Comparison of ENCODE assay signal across 9 mouse cellular contexts in the genomic region with DNA sequence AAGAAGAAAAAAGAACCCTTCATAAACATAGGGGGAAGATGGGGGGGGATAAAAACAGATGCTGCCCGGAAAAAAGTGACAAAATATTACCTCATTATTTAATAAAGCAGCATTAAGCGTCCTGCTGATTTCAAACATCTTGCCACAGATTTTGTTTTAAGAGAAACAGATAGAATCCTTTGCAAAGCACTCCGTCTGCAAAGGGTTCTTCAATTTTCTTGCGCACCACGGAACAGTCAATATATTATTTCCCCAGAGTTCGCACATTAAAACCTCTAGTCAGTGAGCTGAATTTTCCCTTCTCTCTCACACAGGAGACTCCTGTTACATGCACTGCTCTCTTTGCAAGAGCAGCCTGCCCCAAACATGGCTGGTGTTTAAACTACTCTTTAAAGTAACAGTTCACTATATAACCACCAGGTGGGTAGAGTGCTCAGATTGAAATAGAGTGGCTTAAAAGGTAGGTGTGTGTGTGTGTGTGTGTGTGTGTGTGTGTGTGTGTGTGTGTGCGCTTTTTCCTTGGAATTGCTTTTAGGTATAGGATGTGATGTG.
DNase-seq lines count a peak whose midpoint lies in the region; ATAC-seq and TF ChIP-seq lines count a peak whose summit lies in the region.
"Had no signal": no experiment of that assay in that cellular context is flagged by ENCODE, and none has a peak within 500 bp of the region (broad histone marks: within the 10 kb centered on the region; RNA-seq: fewer than 3 reads in every experiment).

No protein-coding gene starts in this region.

- ATAC-seq in lung, embryonic 14.5 days (ENCODE audit: insufficient read depth) = no peak
- ATAC-seq in lung, postnatal 0 days = no peak
- ATAC-seq in hindbrain, embryonic 15.5 days (ENCODE audit: low FRiP score, low read depth) = peak; percentile 27; the same call in 1 of the 2 replicates
- ATAC-seq in granulocyte monocyte progenitor cell, adult 5-6 weeks (replicated peaks; ENCODE audit: poor library complexity, severe bottlenecking) = no peak

- H3K9me3 ChIP-seq in lung, embryonic 14.5 days (ENCODE audit: low read depth, low read length) = no peaks in the 10 kb centered on the region
- no peaks in the 10 kb centered on the region for H3K9me3 ChIP-seq in lung, postnatal 0 days (ENCODE audit: low read length)
- H3K9me3 ChIP-seq in hindbrain, embryonic 15.5 days = no peaks in the 10 kb centered on the region

- H3K27me3 ChIP-seq in lung, embryonic 14.5 days (ENCODE audit: insufficient read depth, low read length) = no peaks in the 10 kb centered on the region
- no peaks in the 10 kb centered on the region for H3K27me3 ChIP-seq in lung, postnatal 0 days (replicated peaks; ENCODE audit: insufficient read depth, low read length)
- no peaks in the 10 kb centered on the region for H3K27me3 ChIP-seq in hindbrain, embryonic 15.5 days

- 60% methylated on average over 7 of the region's 7 CpGs for WGBS in lung, embryonic 14.5 days
- WGBS in lung, postnatal 0 days = 70% methylated on average over 7 of the region's 7 CpGs
- 38% methylated on average over 7 of the region's 7 CpGs for WGBS in hindbrain, embryonic 15.5 days

- H3K4me3 ChIP-seq in lung, embryonic 14.5 days (ENCODE audit: low read depth, low read length) = no peak overlapping the region
- H3K4me3 ChIP-seq in lung, postnatal 0 days (ENCODE audit: low read depth, low read length) = no peak overlapping the region
- H3K4me3 ChIP-seq in cortical plate, adult 2 months (ENCODE audit: insufficient read depth, low read length) = peak overlapping the region; percentile 48
- H3K4me3 ChIP-seq in hindbrain, embryonic 15.5 days = peak overlapping the region; percentile 45

- H3K9ac ChIP-seq in lung, embryonic 14.5 days = no peak overlapping the region
- no peak overlapping the region for H3K9ac ChIP-seq in lung, postnatal 0 days (replicated peaks; ENCODE audit: low read depth)
- peak overlapping the region; percentile 47 for H3K9ac ChIP-seq in hindbrain, embryonic 15.5 days

- H3K27ac ChIP-seq in lung, embryonic 14.5 days (ENCODE audit: low read depth) = no peak overlapping the region
- H3K27ac ChIP-seq in lung, postnatal 0 days (ENCODE audit: low read length) = no peak overlapping the region
- H3K27ac ChIP-seq in cortical plate, adult 2 months (ENCODE audit: insufficient read depth, low read length) = no peak overlapping the region
- H3K27ac ChIP-seq in hindbrain, embryonic 15.5 days (replicated peaks) = peak overlapping the region; percentile 84

- peak; percentile 15; the same call in 1 of the 2 replicates for TF ChIP-seq CTCF in lung, embryonic 14.5 days (IDR thresholded peaks at IDR 0.05; ENCODE audit: low read depth)
- TF ChIP-seq CTCF in lung, postnatal 0 days (IDR thresholded peaks at IDR 0.05) = no peak
- TF ChIP-seq CTCF in cortical plate, adult 2 months (IDR thresholded peaks at IDR 0.05; ENCODE audit: extremely low read depth, insufficient read depth, low read length) = 0 out of 2 replicates have a peak, but pooled peaks have one; percentile 7

- DNase-seq in lung, embryonic 14.5 days = no peak
- no peak for DNase-seq in lung, postnatal 0 days (ENCODE audit: low spot score)
- DNase-seq in retina, embryonic 14.5 days (ENCODE audit: low spot score) = peak; percentile 52
- DNase-seq in gastrocnemius, adult 18-20 months (ENCODE audit: low spot score) = no peak
- DNase-seq in urinary bladder, postnatal 10 days (ENCODE audit: low spot score) = no peak
- DNase-seq: adrenal gland, postnatal 25 days had no signal

- no peak for TF ChIP-seq EP300 in lung, postnatal 0 days (IDR thresholded peaks at IDR 0.05)

- H3K4me1 ChIP-seq in lung, embryonic 14.5 days (ENCODE audit: insufficient read depth) = no peaks in the 10 kb centered on the region
- H3K4me1 ChIP-seq in lung, postnatal 0 days (ENCODE audit: insufficient read depth, low read depth, low read length) = no peaks in the 10 kb centered on the region
- H3K4me1 ChIP-seq in cortical plate, adult 2 months (ENCODE audit: control insufficient read depth, insufficient read depth, low read length) = no peaks in the 10 kb centered on the region
- 0 out of 2 replicates have a peak, but pooled peaks cover 3% of the 10 kb centered on the region for H3K4me1 ChIP-seq in hindbrain, embryonic 15.5 days (replicated peaks)

- H3K4me2 ChIP-seq in lung, embryonic 14.5 days = no peak overlapping the region
- no peak overlapping the region for H3K4me2 ChIP-seq in lung, postnatal 0 days (replicated peaks; ENCODE audit: low read depth, low read length)
- peak overlapping the region; percentile 55 for H3K4me2 ChIP-seq in hindbrain, embryonic 15.5 days

- H3K36me3 ChIP-seq in lung, embryonic 14.5 days (ENCODE audit: insufficient read depth) = no peaks in the 10 kb centered on the region
- no peaks in the 10 kb centered on the region for H3K36me3 ChIP-seq in lung, postnatal 0 days (ENCODE audit: insufficient read depth, low read length)
- no peaks in the 10 kb centered on the region for H3K36me3 ChIP-seq in hindbrain, embryonic 15.5 days

- 0 out of 2 replicates have a peak, but pooled peaks have one; percentile 29 for TF ChIP-seq POLR2A in cortical plate, adult 2 months (IDR thresholded peaks at IDR 0.05; ENCODE audit: extremely low read depth, insufficient read depth, low read length)

Comparison
In these comparisons a context has a peak if more than half of its experiments do, and no peak if none do; other contexts are left out.
1. H3K4me3 ChIP-seq: peak in cortical plate, adult 2 months (single experiment) and hindbrain, embryonic 15.5 days (single experiment); none in lung, embryonic 14.5 days (single experiment) and lung, postnatal 0 days (single experiment).